Mouse (Mus musculus) lung, embryonic 16.5 days (tissue): Measurements from ENCODE around the gene Dync1i1. TPM values are rescaled to one million over a fixed set of nuclear protein-coding genes. Genes with fewer than 3 reads are reported as not detected.
A peak's percentile ranks its signal among the peaks of the same experiment; 100 is the strongest.

ENCODE experiments used
- ATAC-seq: fragments of 200-750 bp; cut with Nextera tagmentation; 2 replicates; pipeline ENCODE4 v1.8.0; 2017; ENCODE audit warnings: low read depth, mild to moderate bottlenecking, moderate library complexity
- H3K27ac ChIP-seq: fragments of 300-500 bp; sonication (generic); 2 replicates; pipeline ENCODE4 v1.5.1; 2014; ENCODE audit warnings: mild to moderate bottlenecking, control low read depth, low read length
- H3K27me3 ChIP-seq: fragments of 300-500 bp; sonication (generic); 2 replicates; pipeline ENCODE4 v1.6.1; 2014; ENCODE audit warnings: low read depth, low read length, mixed read lengths; ENCODE audit not compliant: control insufficient read depth, insufficient read depth
- H3K36me3 ChIP-seq: fragments of 300-500 bp; sonication (generic); 2 replicates; pipeline ENCODE4 v1.6.1; 2014; ENCODE audit warnings: low read length; ENCODE audit not compliant: control insufficient read depth, insufficient read depth
- H3K4me1 ChIP-seq: fragments of 300-500 bp; sonication (generic); replicated peaks from 2 replicates; pipeline ENCODE4 v1.6.1; 2014; ENCODE audit warnings: low read length, mixed read lengths; ENCODE audit not compliant: control insufficient read depth, insufficient read depth
- H3K4me2 ChIP-seq: fragments of 300-500 bp; sonication (generic); 2 replicates; pipeline ENCODE4 v1.6.1; 2014; ENCODE audit warnings: low read depth, low read length, control low read depth
- H3K4me3 ChIP-seq: fragments of 300-500 bp; sonication (generic); 2 replicates; pipeline ENCODE4 v1.5.1; 2014; ENCODE audit warnings: mild to moderate bottlenecking, low read length, control low read depth
- H3K9ac ChIP-seq: fragments of 300-500 bp; sonication (generic); 2 replicates; pipeline ENCODE4 v1.6.1; 2014; ENCODE audit warnings: low read length, control low read depth
- H3K9me3 ChIP-seq: fragments of 300-500 bp; sonication (generic); 2 replicates; pipeline ENCODE4 v1.6.1; 2016; ENCODE audit warnings: low read length; ENCODE audit not compliant: control insufficient read depth
- WGBS: fragments of 180-500 bp; shearing (Covaris S2); extraction: QIAGEN DNeasy Blood & Tissue Kit; methylation state at CpG from one replicate; pipeline ENCODE4 v1.1.7; 2014; 5-methylcytosine and 5-hydroxymethylcytosine counted together
- polyA plus RNA-seq: library from polyadenylated mRNA; unstranded; fragments of >200 nt; fragmentation: Nextera tagmentation; extraction: Ambion mirVana; gene quantifications from 2 replicates; pipeline ENCODE4 v1.2.1, GENCODE M21; 2015

Dync1i1 gene
- polyA plus RNA-seq, 1 experiment from 2014 or later = 0.80 TPM

- ATAC-seq = no peak
- Histone ChIP-seq H3K9me3 (no peaks in the 10 kb centered on the region), H3K27ac (no peak overlapping the region), H3K4me2 (no peak overlapping the region), H3K27me3 (no peaks in the 10 kb centered on the region), H3K9ac (no peak overlapping the region), H3K4me1 (no peaks in the 10 kb centered on the region), H3K36me3 (no peaks in the 10 kb centered on the region), H3K4me3 (no peak overlapping the region)
- WGBS = 88% methylated on average over 3 of the region's 3 CpGs
Measured at GRCm38 (mm10) chr6:5961960-5962359, 236.5 kb downstream of the Dync1i1 start.

- WGBS = 91% methylated on average over 7 of the region's 7 CpGs
- Histone ChIP-seq H3K4me2 (no peak overlapping the region), H3K4me1 (no peaks in the 10 kb centered on the region), H3K4me3 (no peak overlapping the region), H3K27ac (no peak overlapping the region), H3K9ac (no peak overlapping the region), H3K36me3 (no peaks in the 10 kb centered on the region), H3K27me3 (no peaks in the 10 kb centered on the region), H3K9me3 (no peaks in the 10 kb centered on the region)
- ATAC-seq = no peak
Measured at GRCm38 (mm10) chr6:5966376-5966775, 240.9 kb downstream of the Dync1i1 start.

GRCm38 (mm10) chr6:5966806-5967445 lies 241.5 kb downstream of the Dync1i1 start:
- WGBS = 84% methylated on average over 8 of the region's 8 CpGs
- H3K27me3 ChIP-seq = no peaks in the 10 kb centered on the region
- H3K4me2 ChIP-seq = no peak overlapping the region
- H3K27ac ChIP-seq = no peak overlapping the region
- no peaks in the 10 kb centered on the region for H3K36me3 ChIP-seq
- no peaks in the 10 kb centered on the region for H3K4me1 ChIP-seq
- no peak for ATAC-seq
- no peak overlapping the region for H3K9ac ChIP-seq
- no peak overlapping the region for H3K4me3 ChIP-seq
- no peaks in the 10 kb centered on the region for H3K9me3 ChIP-seq

DNA sequence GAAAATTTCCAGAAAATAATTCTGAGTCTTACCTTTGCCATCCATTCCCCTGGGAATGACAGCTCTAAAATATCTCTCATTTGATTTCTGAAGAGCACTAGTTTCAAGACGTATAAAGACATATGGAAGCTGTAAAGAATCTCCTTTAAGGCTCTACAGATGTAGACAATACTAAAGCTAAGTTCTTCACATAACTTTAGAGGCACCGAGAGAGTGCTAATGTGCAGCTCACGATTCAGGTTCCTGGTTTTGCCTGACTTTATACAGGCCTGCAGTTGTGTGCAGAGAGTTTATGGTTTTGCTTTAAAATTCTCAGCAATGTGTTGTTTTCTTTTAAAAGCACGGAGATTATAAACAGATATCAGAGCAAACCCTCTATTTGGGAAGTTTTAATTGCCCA lies 242.1 kb downstream of the Dync1i1 start:
- H3K4me3 ChIP-seq = no peak overlapping the region
- no peaks in the 10 kb centered on the region for H3K36me3 ChIP-seq
- H3K4me2 ChIP-seq = no peak overlapping the region
- H3K27me3 ChIP-seq = no peaks in the 10 kb centered on the region
- H3K9me3 ChIP-seq = no peaks in the 10 kb centered on the region
- no peak overlapping the region for H3K27ac ChIP-seq
- no peak overlapping the region for H3K9ac ChIP-seq
- WGBS = 61% methylated on average over 4 of the region's 4 CpGs
- H3K4me1 ChIP-seq = no peaks in the 10 kb centered on the region
- ATAC-seq = no peak

DNA sequence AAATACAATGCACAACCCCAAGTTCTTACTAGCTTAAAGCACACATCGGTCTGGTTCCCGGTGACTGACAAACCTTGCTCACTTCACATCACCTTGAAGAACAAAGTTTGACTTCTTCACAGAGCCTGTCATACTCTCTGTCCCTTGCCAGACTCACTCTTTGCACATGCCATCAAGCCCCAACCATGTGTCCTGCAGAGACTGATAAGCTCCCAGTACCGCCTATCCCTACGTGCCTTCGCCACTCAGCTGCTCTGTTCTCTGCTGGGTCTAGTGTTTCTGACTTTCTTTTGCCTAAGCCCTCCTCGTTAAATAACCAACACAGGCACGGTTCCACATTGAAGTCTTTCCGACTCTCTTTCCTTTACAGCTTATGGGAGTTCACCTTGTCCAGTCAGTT lies 244.2 kb downstream of the Dync1i1 start:
- H3K27me3 ChIP-seq = no peaks in the 10 kb centered on the region
- no peak overlapping the region for H3K4me3 ChIP-seq
- no peak overlapping the region for H3K4me2 ChIP-seq
- no peaks in the 10 kb centered on the region for H3K36me3 ChIP-seq
- no peaks in the 10 kb centered on the region for H3K9me3 ChIP-seq
- H3K27ac ChIP-seq = no peak overlapping the region
- H3K9ac ChIP-seq = no peak overlapping the region
- 86% methylated on average over 8 of the region's 8 CpGs for WGBS
- H3K4me1 ChIP-seq = no peaks in the 10 kb centered on the region
- no peak for ATAC-seq

DNA sequence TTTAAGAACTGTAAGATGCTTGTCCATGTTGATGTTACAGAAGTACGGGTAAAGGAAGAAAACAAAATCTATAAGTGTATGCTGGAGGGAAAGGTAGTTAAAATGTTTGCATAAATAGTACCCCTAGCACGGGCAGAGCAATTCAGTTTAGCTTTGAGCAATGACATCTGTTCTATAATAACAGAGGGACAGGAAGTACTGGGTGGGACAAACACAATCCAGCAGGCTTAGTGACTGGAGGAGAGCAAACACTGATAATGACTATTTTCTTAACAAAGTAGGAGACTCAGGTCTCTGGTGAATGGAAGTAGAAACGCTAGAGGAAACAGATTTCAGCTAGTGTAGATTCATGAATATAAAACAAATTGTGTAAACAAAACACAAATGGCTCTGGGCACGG lies 250.8 kb downstream of the Dync1i1 start:
- H3K4me2 ChIP-seq = no peak overlapping the region
- peak; percentile 60 for ATAC-seq
- no peak overlapping the region for H3K9ac ChIP-seq
- no peaks in the 10 kb centered on the region for H3K27me3 ChIP-seq
- no peaks in the 10 kb centered on the region for H3K36me3 ChIP-seq
- no peaks in the 10 kb centered on the region for H3K9me3 ChIP-seq
- H3K27ac ChIP-seq = no peak overlapping the region
- 23% methylated on average over 4 of the region's 4 CpGs for WGBS
- H3K4me1 ChIP-seq = peaks cover 3% of the 10 kb centered on the region; the same call in 1 of the 2 replicates
- H3K4me3 ChIP-seq = no peak overlapping the region

GRCm38 (mm10) chr6:5977238-5977920 lies 251.9 kb downstream of the Dync1i1 start:
- peaks cover 3% of the 10 kb centered on the region; the same call in 1 of the 2 replicates for H3K4me1 ChIP-seq
- 34% methylated on average over 15 of the region's 15 CpGs for WGBS
- H3K4me3 ChIP-seq = peak overlapping the region; percentile 16; the same call in 1 of the 2 replicates
- H3K9me3 ChIP-seq = no peaks in the 10 kb centered on the region
- no peak overlapping the region for H3K27ac ChIP-seq
- H3K4me2 ChIP-seq = peak overlapping the region; percentile 25
- H3K36me3 ChIP-seq = no peaks in the 10 kb centered on the region
- H3K9ac ChIP-seq = no peak overlapping the region
- H3K27me3 ChIP-seq = no peaks in the 10 kb centered on the region
- ATAC-seq = peak; percentile 60

- Histone ChIP-seq H3K27ac (no peak overlapping the region), H3K36me3 (no peaks in the 10 kb centered on the region), H3K27me3 (no peaks in the 10 kb centered on the region), H3K4me1 (peaks cover 20% of the 10 kb centered on the region), H3K4me2 (no peak overlapping the region), H3K9ac (no peak overlapping the region), H3K9me3 (no peaks in the 10 kb centered on the region), H3K4me3 (no peak overlapping the region)
- no peak for ATAC-seq
- WGBS = 62% methylated on average over 6 of the region's 6 CpGs
Measured at GRCm38 (mm10) chr6:5991243-5991642, 265.8 kb downstream of the Dync1i1 start.

GRCm38 (mm10) chr6:5991817-5992755 lies 266.6 kb downstream of the Dync1i1 start:
- H3K27ac ChIP-seq = peak overlapping the region; percentile 61; the same call in 1 of the 2 replicates
- no peaks in the 10 kb centered on the region for H3K9me3 ChIP-seq
- peaks cover 20% of the 10 kb centered on the region for H3K4me1 ChIP-seq
- peak overlapping the region; percentile 30 for H3K4me3 ChIP-seq
- ATAC-seq = peak; percentile 84
- H3K27me3 ChIP-seq = no peaks in the 10 kb centered on the region
- no peak overlapping the region for H3K9ac ChIP-seq
- 22% methylated on average over 25 of the region's 25 CpGs for WGBS
- H3K4me2 ChIP-seq = peak overlapping the region; percentile 61
- no peaks in the 10 kb centered on the region for H3K36me3 ChIP-seq
